Mouse (Mus musculus): ENCODE results near the gene Bcl9. TPM values are rescaled to one million over a fixed set of nuclear protein-coding genes. Genes with fewer than 3 reads are reported as not detected.

The Bcl9 gene
- polyA plus RNA-seq, 1 experiment from 2014 or later = 89.4 TPM

- 81% methylated on average over 3 of the region's 3 CpGs for WGBS
- H3K4me1 ChIP-seq = peaks cover 11% of the 10 kb centered on the region; the same call in 1 of the 2 replicates
- no peak for ATAC-seq (ENCODE audit: insufficient number of reproducible peaks, insufficient read depth, low FRiP score, low TSS enrichment, low read depth)
Measured at GRCm38 (mm10) chr3:97317302-97317701, 19.6 kb upstream of the Bcl9 start.

GRCm38 (mm10) chr3:97313431-97313830 is 15.7 kb upstream of the Bcl9 start:
- peaks cover 37% of the 10 kb centered on the region for H3K4me1 ChIP-seq
- WGBS = 57% methylated on average over 2 of the region's 2 CpGs
- H3K27me3 ChIP-seq = peaks cover 2% of the 10 kb centered on the region; the same call in 1 of the 2 replicates
- H3K9me3 ChIP-seq = peaks cover 5% of the 10 kb centered on the region
- no peak overlapping the region for H3K27ac ChIP-seq
- no peaks in the 10 kb centered on the region for H3K36me3 ChIP-seq
- H3K9ac ChIP-seq = no peak overlapping the region
- H3K4me2 ChIP-seq = no peak overlapping the region
- no peak overlapping the region for H3K4me3 ChIP-seq
- no peak for ATAC-seq (ENCODE audit: insufficient number of reproducible peaks, insufficient read depth, low FRiP score, low TSS enrichment, low read depth)

More at GRCm38 (mm10) chr3:97317302-97317701, 19.6 kb upstream of the Bcl9 start:
- Histone ChIP-seq H3K9ac (no peak overlapping the region), H3K4me3 (no peak overlapping the region), H3K9me3 (no peaks in the 10 kb centered on the region), H3K4me2 (no peak overlapping the region), H3K27ac (no peak overlapping the region), H3K27me3 (no peaks in the 10 kb centered on the region; the same call in 1 of the 2 replicates), H3K36me3 (no peaks in the 10 kb centered on the region)

DNA sequence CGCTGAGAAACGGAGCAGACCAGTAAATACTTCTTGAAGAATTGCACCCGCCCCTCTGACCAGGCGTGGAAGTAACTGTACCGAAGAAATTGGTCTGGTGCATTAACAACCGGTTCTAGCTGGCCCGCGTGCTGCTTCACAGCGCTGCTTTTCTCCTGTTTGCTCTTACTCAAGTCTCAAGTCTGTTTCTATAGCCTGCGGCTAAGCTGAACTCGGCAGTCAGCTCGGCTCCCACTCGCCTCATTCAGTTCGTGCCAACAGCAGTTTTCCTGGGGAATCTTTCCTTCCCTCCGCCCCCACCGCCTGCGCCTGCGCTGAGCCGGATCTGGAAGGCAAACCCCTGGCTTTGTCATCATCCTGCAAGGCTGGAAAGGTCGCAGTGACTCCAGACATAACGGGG is 14.3 kb upstream of the Bcl9 start:
- H3K4me3 ChIP-seq = peak overlapping the region; percentile 31
- peak overlapping the region; percentile 54 for H3K9ac ChIP-seq
- 0 out of 2 replicates have a peak, but pooled peaks have one; percentile 53 for ATAC-seq (ENCODE audit: insufficient number of reproducible peaks, insufficient read depth, low FRiP score, low TSS enrichment, low read depth)
- peaks cover 5% of the 10 kb centered on the region for H3K9me3 ChIP-seq
- no peaks in the 10 kb centered on the region for H3K36me3 ChIP-seq
- H3K4me1 ChIP-seq = peaks cover 42% of the 10 kb centered on the region
- peaks cover 2% of the 10 kb centered on the region; the same call in 1 of the 2 replicates for H3K27me3 ChIP-seq
- 9% methylated on average over 21 of the region's 21 CpGs for WGBS
- H3K4me2 ChIP-seq = peak overlapping the region; percentile 59
- H3K27ac ChIP-seq = peak overlapping the region; percentile 73

DNA sequence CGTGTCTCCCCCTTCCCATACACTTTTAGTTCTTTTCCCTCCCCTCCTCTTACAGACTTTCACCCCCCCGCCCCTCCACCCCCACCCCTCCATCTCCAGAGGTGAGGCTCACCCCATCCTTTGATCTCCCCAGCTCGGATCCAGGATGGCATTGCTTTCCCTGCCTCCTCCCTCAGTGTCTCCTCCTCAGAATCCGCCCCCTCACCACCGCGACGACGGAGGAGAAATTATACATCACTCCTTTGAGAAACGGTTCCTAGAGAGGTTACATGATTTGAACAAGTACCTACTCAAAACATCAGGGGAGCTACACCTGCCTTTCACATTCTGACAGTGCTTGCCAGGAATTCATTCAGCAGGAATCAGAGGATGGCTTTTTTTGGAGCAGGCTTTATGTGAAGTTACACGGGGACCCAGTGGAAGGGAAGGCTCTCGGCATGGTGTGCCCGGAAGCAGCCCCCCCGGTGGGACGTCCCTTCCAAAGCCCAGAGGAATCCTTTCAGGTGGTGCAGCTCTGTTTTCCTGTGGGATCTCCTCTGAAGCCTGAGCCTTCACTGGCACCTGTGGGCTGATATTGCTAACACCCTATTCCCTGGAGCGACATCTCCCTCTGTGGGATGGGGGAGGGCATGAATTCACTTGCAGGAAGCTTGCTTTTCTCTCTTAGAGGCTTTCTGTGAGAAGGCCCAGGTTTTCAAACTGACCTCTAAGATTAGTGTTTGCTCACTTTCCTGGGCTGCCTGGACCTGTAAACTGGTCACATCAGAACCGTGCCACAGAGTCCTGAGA is 12.2 kb upstream of the Bcl9 start:
- no peaks in the 10 kb centered on the region for H3K36me3 ChIP-seq
- peak overlapping the region; percentile 16; the same call in 1 of the 2 replicates for H3K4me3 ChIP-seq
- 0 out of 2 replicates have a peak, but pooled peaks cover 2% of the 10 kb centered on the region for H3K27me3 ChIP-seq
- ATAC-seq (ENCODE audit: insufficient number of reproducible peaks, insufficient read depth, low FRiP score, low TSS enrichment, low read depth) = no peak
- peak overlapping the region; percentile 46; the same call in 1 of the 2 replicates for H3K9ac ChIP-seq
- H3K4me1 ChIP-seq = peaks cover 42% of the 10 kb centered on the region
- H3K27ac ChIP-seq = no peak overlapping the region
- H3K4me2 ChIP-seq = peak overlapping the region; percentile 51
- WGBS = 4% methylated on average over 15 of the region's 16 CpGs
- H3K9me3 ChIP-seq = peaks cover 5% of the 10 kb centered on the region

DNA sequence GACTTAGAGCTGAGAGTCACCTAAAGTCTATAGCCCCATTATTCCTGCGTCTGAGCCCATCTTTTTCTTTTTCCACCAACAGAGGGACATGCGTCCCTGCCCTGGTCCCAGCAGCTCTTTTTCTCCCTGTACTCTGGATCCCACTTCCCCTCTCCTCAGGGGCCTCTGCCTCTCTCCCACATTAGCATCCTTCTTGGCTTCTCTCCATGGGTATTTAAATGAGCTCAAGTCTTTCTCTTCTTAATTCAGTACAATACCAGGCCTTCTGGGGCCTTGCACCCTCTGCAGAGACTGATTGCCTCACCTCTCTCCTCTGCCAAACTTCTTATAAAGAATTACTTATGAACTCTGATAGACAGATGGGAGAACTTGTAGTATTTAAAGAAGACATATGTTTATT is 10.7 kb upstream of the Bcl9 start:
- Histone ChIP-seq H3K27me3 (0 out of 2 replicates have a peak, but pooled peaks cover 2% of the 10 kb centered on the region), H3K4me2 (no peak overlapping the region), H3K9ac (no peak overlapping the region), H3K27ac (no peak overlapping the region), H3K36me3 (no peaks in the 10 kb centered on the region), H3K9me3 (peaks cover 5% of the 10 kb centered on the region), H3K4me3 (no peak overlapping the region), H3K4me1 (peaks cover 42% of the 10 kb centered on the region)
- 51% methylated on average over 2 of the region's 2 CpGs for WGBS
- no peak for ATAC-seq (ENCODE audit: insufficient number of reproducible peaks, insufficient read depth, low FRiP score, low TSS enrichment, low read depth)

GRCm38 (mm10) chr3:97305907-97306306 is 8.2 kb upstream of the Bcl9 start:
- no peak overlapping the region for H3K9ac ChIP-seq

GRCm38 (mm10) chr3:97301586-97301985 is 3.9 kb upstream of the Bcl9 start:
- Histone ChIP-seq H3K4me2 (no peak overlapping the region), H3K9ac (no peak overlapping the region), H3K4me3 (no peak overlapping the region), H3K27ac (no peak overlapping the region), H3K36me3 (no peaks in the 10 kb centered on the region), H3K4me1 (peaks cover 7% of the 10 kb centered on the region; the same call in 1 of the 2 replicates), H3K27me3 (no peaks in the 10 kb centered on the region), H3K9me3 (peaks cover 3% of the 10 kb centered on the region; the same call in 1 of the 2 replicates)
- ATAC-seq (ENCODE audit: insufficient number of reproducible peaks, insufficient read depth, low FRiP score, low TSS enrichment, low read depth) = no peak
- 41% methylated on average over 7 of the region's 7 CpGs for WGBS

More at GRCm38 (mm10) chr3:97305907-97306306, 8.2 kb upstream of the Bcl9 start:
- H3K4me2 ChIP-seq = no peak overlapping the region
- no peak overlapping the region for H3K4me3 ChIP-seq
- H3K4me1 ChIP-seq = peaks cover 23% of the 10 kb centered on the region
- 76% methylated on average over 4 of the region's 4 CpGs for WGBS
- H3K27me3 ChIP-seq = 0 out of 2 replicates have a peak, but pooled peaks cover 2% of the 10 kb centered on the region
- peaks cover 4% of the 10 kb centered on the region for H3K9me3 ChIP-seq
- H3K27ac ChIP-seq = no peak overlapping the region
- H3K36me3 ChIP-seq = no peaks in the 10 kb centered on the region
- ATAC-seq (ENCODE audit: insufficient number of reproducible peaks, insufficient read depth, low FRiP score, low TSS enrichment, low read depth) = no peak

GRCm38 (mm10) chr3:97300370-97300769 is 2.7 kb upstream of the Bcl9 start:
- Histone ChIP-seq H3K4me1 (peaks cover 15% of the 10 kb centered on the region), H3K36me3 (no peaks in the 10 kb centered on the region), H3K9me3 (peaks cover 3% of the 10 kb centered on the region; the same call in 1 of the 2 replicates), H3K9ac (no peak overlapping the region), H3K4me3 (no peak overlapping the region), H3K27ac (no peak overlapping the region), H3K4me2 (no peak overlapping the region), H3K27me3 (no peaks in the 10 kb centered on the region)
- ATAC-seq (ENCODE audit: insufficient number of reproducible peaks, insufficient read depth, low FRiP score, low TSS enrichment, low read depth) = no peak
- WGBS = 91% methylated on average over 7 of the region's 7 CpGs

- no peak for ATAC-seq (ENCODE audit: insufficient number of reproducible peaks, insufficient read depth, low FRiP score, low TSS enrichment, low read depth)
- Histone ChIP-seq H3K9me3 (peaks cover 3% of the 10 kb centered on the region; the same call in 1 of the 2 replicates), H3K27me3 (no peaks in the 10 kb centered on the region), H3K36me3 (no peaks in the 10 kb centered on the region), H3K4me3 (no peak overlapping the region), H3K4me2 (no peak overlapping the region), H3K9ac (no peak overlapping the region), H3K27ac (no peak overlapping the region), H3K4me1 (peaks cover 20% of the 10 kb centered on the region)
Measured at GRCm38 (mm10) chr3:97299885-97300284, 2.2 kb upstream of the Bcl9 start.

GRCm38 (mm10) chr3:97298856-97299465 is 1.2 kb upstream of the Bcl9 start:
- Histone ChIP-seq H3K4me1 (peaks cover 25% of the 10 kb centered on the region), H3K4me3 (peak overlapping the region; percentile 60), H3K27ac (peak overlapping the region; percentile 100), H3K9me3 (peaks cover 3% of the 10 kb centered on the region; the same call in 1 of the 2 replicates), H3K36me3 (no peaks in the 10 kb centered on the region), H3K4me2 (peak overlapping the region; percentile 84), H3K27me3 (no peaks in the 10 kb centered on the region), H3K9ac (0 out of 2 replicates have a peak overlapping the region, but pooled peaks have one; percentile 21)
- 23% methylated on average over 10 of the region's 10 CpGs for WGBS
- no peak for ATAC-seq (ENCODE audit: insufficient number of reproducible peaks, insufficient read depth, low FRiP score, low TSS enrichment, low read depth)

DNA sequence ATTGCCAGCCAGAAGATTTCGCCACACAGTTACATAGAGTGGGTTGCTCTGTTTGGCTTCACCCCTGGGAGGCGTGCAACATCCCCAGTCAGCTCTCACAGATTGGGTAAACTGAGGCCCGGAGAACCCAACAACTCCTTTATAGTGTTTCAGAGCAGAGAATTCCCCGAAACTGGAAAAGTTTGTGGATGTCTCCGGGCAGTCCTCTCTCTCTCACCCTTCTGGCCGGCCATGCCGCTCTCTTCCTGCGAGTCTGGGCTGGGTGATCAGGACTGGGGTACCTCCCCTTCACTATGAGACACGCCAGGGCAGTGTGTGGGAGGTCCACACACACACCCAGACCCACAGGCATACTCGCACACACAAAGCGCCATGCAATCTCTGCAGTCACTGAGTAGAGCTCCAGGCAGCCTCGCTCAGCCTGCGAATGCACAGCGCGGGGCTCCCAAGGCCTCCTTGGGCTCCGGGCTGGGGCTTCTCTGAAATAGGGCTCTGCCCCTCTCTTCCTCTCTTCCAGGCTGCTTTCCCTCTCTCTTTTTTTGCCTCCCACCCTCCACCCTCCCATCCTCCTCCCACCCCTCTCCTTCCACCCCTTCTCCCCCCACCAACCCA is 670 bp downstream of the Bcl9 start:
- no peaks in the 10 kb centered on the region for H3K36me3 ChIP-seq
- peak overlapping the region; percentile 60 for H3K4me3 ChIP-seq
- peaks cover 38% of the 10 kb centered on the region for H3K4me1 ChIP-seq
- peak overlapping the region; percentile 84 for H3K4me2 ChIP-seq
- H3K9me3 ChIP-seq = peaks cover 3% of the 10 kb centered on the region; the same call in 1 of the 2 replicates
- ATAC-seq (ENCODE audit: insufficient number of reproducible peaks, insufficient read depth, low FRiP score, low TSS enrichment, low read depth) = peak; percentile 71
- H3K27ac ChIP-seq = peak overlapping the region; percentile 100
- peak overlapping the region; percentile 83 for H3K9ac ChIP-seq
- no peaks in the 10 kb centered on the region for H3K27me3 ChIP-seq
- WGBS = 2% methylated on average over 16 of the region's 16 CpGs
